Mouse (Mus musculus) heart, embryonic 16.5 days (tissue): ENCODE measurements around the gene Zan. TPM values are rescaled to one million over a fixed set of nuclear protein-coding genes. Genes with fewer than 3 reads are reported as not detected.

Experiments
- ATAC-seq: fragments of 200-750 bp; cut with Nextera tagmentation; replicated peaks from 2 replicates; pipeline ENCODE4 v1.8.0; 2017; ENCODE audit warnings: moderate number of reproducible peaks; ENCODE audit not compliant: insufficient read depth, low FRiP score; ENCODE audit errors: extremely low read depth
- H3K27ac ChIP-seq: fragments of 300-500 bp; sonication (generic); 2 replicates; pipeline ENCODE4 v1.5.1; 2014; ENCODE audit warnings: mild to moderate bottlenecking, low read length, control low read depth, moderate library complexity
- H3K27me3 ChIP-seq: fragments of 300-500 bp; sonication (generic); 2 replicates; pipeline ENCODE4 v1.6.1; 2014; ENCODE audit warnings: low read length, mixed read lengths; ENCODE audit not compliant: control insufficient read depth, insufficient read depth
- H3K36me3 ChIP-seq: fragments of 300-500 bp; sonication (generic); 2 replicates; pipeline ENCODE4 v1.6.1; 2014; ENCODE audit not compliant: control insufficient read depth, insufficient read depth
- H3K4me1 ChIP-seq: fragments of 300-500 bp; sonication (generic); 2 replicates; pipeline ENCODE4 v1.6.1; 2014; ENCODE audit warnings: low read length, mixed read lengths; ENCODE audit not compliant: control insufficient read depth, insufficient read depth
- H3K4me2 ChIP-seq: fragments of 300-500 bp; sonication (generic); 2 replicates; pipeline ENCODE4 v1.6.1; 2014; ENCODE audit warnings: low read depth, mild to moderate bottlenecking, control low read depth, low read length
- H3K4me3 ChIP-seq: fragments of 300-500 bp; sonication (generic); 2 replicates; pipeline ENCODE4 v1.5.1; 2014; ENCODE audit warnings: mild to moderate bottlenecking, control low read depth, low read length
- H3K9ac ChIP-seq: fragments of 300-500 bp; sonication (generic); 2 replicates; pipeline ENCODE4 v1.6.1; 2014; ENCODE audit warnings: low read length, control low read depth
- H3K9me3 ChIP-seq: fragments of 300-500 bp; sonication (generic); replicated peaks from 2 replicates; pipeline ENCODE4 v1.6.1; 2016; ENCODE audit warnings: low read length; ENCODE audit not compliant: control insufficient read depth
- WGBS: fragments of 180-500 bp; shearing (Covaris S2); extraction: QIAGEN DNeasy Blood & Tissue Kit; methylation state at CpG from one replicate; pipeline ENCODE4 v1.1.7; 2014; 5-methylcytosine and 5-hydroxymethylcytosine counted together
- polyA plus RNA-seq: library from polyadenylated mRNA; unstranded; fragments of >200 nt; fragmentation: Nextera tagmentation; extraction: Ambion mirVana; gene quantifications from 2 replicates; pipeline ENCODE4 v1.2.1, GENCODE M21; 2015

Gene Zan
- polyA plus RNA-seq, 1 experiment from 2014 or later: 0.09 TPM

DNA sequence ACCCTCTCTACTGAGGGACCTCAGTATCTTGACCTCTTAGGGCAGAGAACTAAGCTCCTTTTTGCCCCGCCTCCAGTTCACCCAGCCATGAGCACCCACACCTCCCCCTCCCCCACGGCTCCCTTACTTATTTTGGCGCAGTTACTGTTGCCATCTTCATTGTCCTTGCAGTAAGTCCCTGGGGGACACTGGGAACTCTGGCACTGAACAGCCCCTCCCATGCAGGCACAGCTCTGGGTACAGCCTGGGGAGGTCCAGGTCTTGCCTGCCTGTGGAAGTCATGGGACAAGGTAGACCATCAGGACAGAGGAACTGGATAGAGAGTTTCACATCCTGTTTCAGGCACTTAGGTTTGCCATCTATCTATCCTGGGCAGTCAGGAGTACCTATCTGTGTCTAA lies 66.8 kb downstream of the Zan start:
- Histone ChIP-seq H3K4me2 (no peak overlapping the region), H3K27me3 (no peaks in the 10 kb centered on the region), H3K4me3 (no peak overlapping the region), H3K9ac (no peak overlapping the region), H3K27ac (no peak overlapping the region), H3K36me3 (no peaks in the 10 kb centered on the region), H3K9me3 (no peaks in the 10 kb centered on the region), H3K4me1 (no peaks in the 10 kb centered on the region)
- ATAC-seq: no peak
- 57% methylated on average over 3 of the region's 3 CpGs for WGBS

DNA sequence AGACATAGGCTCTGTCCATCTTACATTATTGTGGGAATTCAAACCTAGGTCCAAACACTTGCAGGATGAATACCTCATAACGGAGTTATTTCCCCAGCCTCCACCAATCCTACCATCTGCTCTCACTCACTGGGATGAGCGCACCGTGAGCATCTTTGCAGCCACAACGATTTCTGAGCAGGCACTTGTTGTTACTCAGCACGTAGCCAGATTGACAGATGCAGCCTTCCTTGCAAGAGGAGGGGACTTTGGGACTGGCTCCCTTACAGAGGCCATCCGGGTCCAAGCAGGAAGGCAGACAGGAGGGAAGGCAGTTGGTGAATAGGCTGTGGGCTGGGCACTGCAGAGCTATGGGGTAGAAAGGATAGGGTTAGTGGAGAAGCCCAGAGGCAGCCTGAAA lies 67.4 kb downstream of the Zan start:
- Histone ChIP-seq H3K4me3 (no peak overlapping the region), H3K4me1 (no peaks in the 10 kb centered on the region), H3K27ac (no peak overlapping the region), H3K36me3 (no peaks in the 10 kb centered on the region), H3K9ac (no peak overlapping the region), H3K27me3 (no peaks in the 10 kb centered on the region), H3K9me3 (no peaks in the 10 kb centered on the region), H3K4me2 (no peak overlapping the region)
- WGBS: 63% methylated on average over 6 of the region's 6 CpGs
- ATAC-seq: no peak

DNA sequence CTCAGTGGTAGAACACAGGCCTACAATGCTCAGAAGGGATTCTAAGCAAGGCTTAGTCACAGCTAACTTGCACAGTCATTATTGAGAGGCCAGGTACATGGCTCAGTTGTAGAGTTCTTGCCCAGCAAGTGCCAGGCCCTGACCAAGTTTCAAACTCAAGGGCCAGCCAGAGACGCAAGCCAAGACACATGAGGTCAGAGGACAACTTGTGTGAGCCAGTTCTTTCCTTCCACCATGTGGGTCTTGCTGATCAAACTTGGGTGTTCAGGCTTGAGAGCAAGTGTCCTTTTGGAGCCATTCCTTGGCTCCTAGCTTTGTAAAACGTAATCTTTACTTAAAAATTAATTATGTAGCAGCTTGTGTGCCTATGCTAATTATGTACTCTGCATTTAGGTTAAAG lies 72.8 kb downstream of the Zan start:
- Histone ChIP-seq H3K9ac (no peak overlapping the region), H3K36me3 (no peaks in the 10 kb centered on the region), H3K4me2 (no peak overlapping the region), H3K27me3 (no peaks in the 10 kb centered on the region), H3K27ac (no peak overlapping the region), H3K4me1 (no peaks in the 10 kb centered on the region), H3K9me3 (no peaks in the 10 kb centered on the region), H3K4me3 (no peak overlapping the region)
- WGBS: 78% methylated on average over 2 of the region's 2 CpGs
- ATAC-seq: no peak

DNA sequence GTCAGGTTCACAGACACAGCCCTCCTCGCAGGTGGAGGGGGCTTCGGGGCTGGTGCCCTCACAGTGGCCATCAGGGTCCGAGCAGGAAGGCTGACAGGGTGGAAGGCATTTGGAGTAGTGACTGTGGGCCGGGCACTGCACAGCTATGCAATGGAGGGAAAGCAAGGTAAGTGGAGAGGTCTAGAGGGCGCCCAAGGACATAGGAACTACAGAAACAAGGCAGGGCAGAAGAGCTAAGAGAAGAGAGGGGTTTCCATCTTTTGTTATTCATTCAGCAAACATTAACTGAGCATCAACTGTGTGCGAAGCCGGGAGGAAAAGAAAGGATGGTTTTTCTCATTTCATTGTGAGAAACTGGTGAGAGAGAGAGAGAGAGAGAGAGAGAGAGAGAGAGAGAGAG lies 82.4 kb downstream of the Zan start:
- Histone ChIP-seq H3K4me2 (no peak overlapping the region), H3K36me3 (no peaks in the 10 kb centered on the region), H3K4me3 (no peak overlapping the region), H3K9ac (no peak overlapping the region), H3K27ac (no peak overlapping the region), H3K9me3 (no peaks in the 10 kb centered on the region), H3K4me1 (no peaks in the 10 kb centered on the region), H3K27me3 (0 out of 2 replicates have a peak, but pooled peaks cover 2% of the 10 kb centered on the region)
- no peak for ATAC-seq
- WGBS: 37% methylated on average over 7 of the region's 7 CpGs

DNA sequence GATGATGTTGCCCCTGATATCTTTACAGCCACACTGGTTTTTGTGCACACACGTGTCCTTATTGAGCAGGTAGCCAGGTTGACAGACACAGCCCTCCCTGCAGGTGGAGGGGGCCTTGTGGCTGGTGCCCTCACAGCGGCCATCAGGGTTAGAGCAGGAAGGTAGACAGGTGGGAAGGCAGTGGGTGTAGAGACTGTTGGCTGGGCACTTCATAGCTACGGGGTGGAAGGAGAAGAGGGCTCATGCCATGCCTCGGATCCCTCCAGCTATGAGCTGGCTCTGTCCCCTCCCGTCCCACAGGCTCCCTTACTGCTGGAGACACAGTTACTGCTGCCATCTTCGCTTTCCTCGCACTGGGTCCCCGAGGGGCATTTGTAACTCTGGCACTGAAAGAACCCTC lies 85.2 kb downstream of the Zan start:
- H3K4me1 ChIP-seq: no peaks in the 10 kb centered on the region
- no peak overlapping the region for H3K27ac ChIP-seq
- no peak overlapping the region for H3K9ac ChIP-seq
- H3K27me3 ChIP-seq: 0 out of 2 replicates have a peak, but pooled peaks cover 2% of the 10 kb centered on the region
- no peak overlapping the region for H3K4me3 ChIP-seq
- H3K4me2 ChIP-seq: no peak overlapping the region
- 75% methylated on average over 8 of the region's 8 CpGs for WGBS
- no peak for ATAC-seq
- no peaks in the 10 kb centered on the region for H3K36me3 ChIP-seq
- H3K9me3 ChIP-seq: no peaks in the 10 kb centered on the region

DNA sequence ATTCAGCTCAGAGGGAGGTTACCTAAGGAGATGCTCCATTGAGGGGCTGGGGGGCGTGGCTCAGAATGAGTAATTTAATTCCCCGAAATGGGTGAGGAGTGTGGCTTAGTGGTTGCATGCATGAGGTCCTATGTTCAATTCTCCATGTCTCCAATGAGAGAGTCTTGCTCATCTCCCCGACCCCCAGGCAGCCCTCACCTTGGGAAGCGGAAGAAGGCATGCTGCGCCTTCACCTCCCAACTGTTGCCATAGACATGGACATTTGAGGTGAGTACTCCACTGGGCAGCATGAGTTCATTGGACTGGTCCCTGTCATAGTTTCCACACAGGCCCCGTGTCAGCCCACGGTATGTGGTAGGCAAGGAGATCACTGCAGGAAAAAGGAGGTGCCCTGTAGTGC lies 90.2 kb downstream of the Zan start:
- no peaks in the 10 kb centered on the region for H3K27me3 ChIP-seq
- no peak overlapping the region for H3K4me2 ChIP-seq
- no peaks in the 10 kb centered on the region for H3K4me1 ChIP-seq
- H3K36me3 ChIP-seq: no peaks in the 10 kb centered on the region
- WGBS: 73% methylated on average over 7 of the region's 7 CpGs
- H3K9me3 ChIP-seq: no peaks in the 10 kb centered on the region
- no peak for ATAC-seq
- no peak overlapping the region for H3K4me3 ChIP-seq
- H3K27ac ChIP-seq: no peak overlapping the region
- no peak overlapping the region for H3K9ac ChIP-seq

DNA sequence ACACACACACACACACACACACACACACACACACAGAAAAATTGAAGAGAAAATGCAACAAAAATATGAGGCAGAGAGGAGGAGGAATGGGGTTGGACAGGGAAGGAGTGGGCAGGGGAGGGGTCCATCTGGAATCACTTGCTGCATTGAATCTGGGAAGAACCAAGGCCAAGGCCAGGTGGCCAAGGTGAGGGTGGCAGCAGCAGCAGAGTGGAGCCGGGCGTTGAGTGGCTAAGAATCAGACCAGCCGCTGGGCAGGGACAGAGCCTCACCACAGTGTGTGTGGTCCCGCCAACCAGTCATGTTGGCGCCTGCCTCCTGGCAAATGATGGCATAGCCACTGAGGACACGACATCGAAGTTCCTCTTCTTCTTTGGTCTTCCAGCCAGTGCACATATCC lies 93.4 kb downstream of the Zan start:
- no peaks in the 10 kb centered on the region for H3K4me1 ChIP-seq
- no peak overlapping the region for H3K9ac ChIP-seq
- H3K4me3 ChIP-seq: no peak overlapping the region
- no peak overlapping the region for H3K27ac ChIP-seq
- no peak overlapping the region for H3K4me2 ChIP-seq
- no peaks in the 10 kb centered on the region for H3K36me3 ChIP-seq
- WGBS: 86% methylated on average over 7 of the region's 7 CpGs
- H3K27me3 ChIP-seq: no peaks in the 10 kb centered on the region
- no peaks in the 10 kb centered on the region for H3K9me3 ChIP-seq
- no peak for ATAC-seq

DNA sequence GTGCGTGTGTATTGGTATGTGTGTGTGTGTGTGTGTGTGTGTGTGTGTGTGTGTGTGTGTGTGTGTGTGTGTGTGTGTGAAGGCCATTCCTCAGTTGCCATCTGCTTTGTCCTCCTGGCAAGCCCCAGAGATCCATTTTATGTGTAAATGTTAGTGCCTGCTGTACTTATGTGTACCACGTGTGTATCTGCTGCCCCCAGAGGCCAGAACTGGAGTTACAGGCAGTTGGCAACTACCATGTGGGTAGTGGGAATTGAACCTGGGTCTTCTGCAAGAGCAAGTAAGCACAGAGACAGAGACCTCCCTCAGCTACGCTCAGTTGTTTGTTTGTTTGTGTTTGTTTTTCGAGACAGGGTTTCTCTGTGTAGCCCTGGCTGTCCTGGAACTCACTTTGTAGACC lies 95.7 kb downstream of the Zan start:
- Histone ChIP-seq H3K9ac (no peak overlapping the region), H3K9me3 (no peaks in the 10 kb centered on the region), H3K36me3 (no peaks in the 10 kb centered on the region), H3K27ac (no peak overlapping the region), H3K27me3 (no peaks in the 10 kb centered on the region), H3K4me3 (no peak overlapping the region), H3K4me2 (no peak overlapping the region), H3K4me1 (peaks cover 6% of the 10 kb centered on the region)
- 52% methylated on average over 4 of the region's 4 CpGs for WGBS
- ATAC-seq: no peak

DNA sequence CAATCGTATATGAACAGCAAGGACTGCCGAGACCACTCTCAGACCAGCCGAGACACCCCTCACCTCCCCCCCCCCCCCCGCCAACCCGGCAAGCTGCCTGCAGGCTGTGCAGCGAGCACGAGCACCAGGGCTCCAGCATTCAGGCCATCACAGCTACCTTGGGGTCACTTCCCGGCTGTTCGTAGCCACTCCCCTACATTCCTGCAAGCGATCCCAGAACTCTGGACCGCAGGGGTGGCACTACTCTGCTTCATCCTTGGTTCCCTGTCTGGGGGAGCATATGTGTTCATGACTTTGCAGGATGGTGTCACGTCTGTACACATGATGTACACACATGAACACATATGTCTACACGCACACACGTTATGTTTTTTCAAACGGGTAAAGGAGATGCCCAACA lies 99.3 kb downstream of the Zan start:
- 0 out of 2 replicates have a peak overlapping the region, but pooled peaks have one; percentile 38 for H3K9ac ChIP-seq
- H3K4me3 ChIP-seq: no peak overlapping the region
- H3K27ac ChIP-seq: no peak overlapping the region

DNA sequence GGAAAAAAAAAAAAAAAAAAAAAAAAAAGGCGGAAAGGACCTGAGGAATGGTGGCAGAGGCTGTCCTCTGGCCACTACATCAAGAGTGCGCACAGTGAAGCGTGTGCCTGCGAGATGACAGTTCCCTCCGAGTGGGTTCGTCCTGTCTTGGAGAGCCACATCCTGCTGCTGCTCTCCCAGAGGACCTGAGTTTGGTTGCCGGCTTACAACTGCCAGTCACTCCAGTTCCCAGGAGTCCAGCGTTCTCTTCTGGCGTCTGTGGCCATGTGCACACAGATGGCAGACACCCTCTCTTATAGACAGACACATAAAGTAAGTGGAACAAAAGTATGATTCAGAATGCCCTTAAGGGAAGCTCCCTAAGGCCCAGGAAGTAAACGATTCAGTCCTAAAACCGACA lies 99.7 kb downstream of the Zan start:
- H3K27me3 ChIP-seq: no peaks in the 10 kb centered on the region
- peak overlapping the region; percentile 44 for H3K4me2 ChIP-seq
- no peak for ATAC-seq
- 25% methylated on average over 11 of the region's 11 CpGs for WGBS
- H3K9ac ChIP-seq: no peak overlapping the region
- H3K27ac ChIP-seq: no peak overlapping the region
- H3K36me3 ChIP-seq: peaks cover 12% of the 10 kb centered on the region
- peaks cover 11% of the 10 kb centered on the region for H3K4me1 ChIP-seq
- no peak overlapping the region for H3K4me3 ChIP-seq
- no peaks in the 10 kb centered on the region for H3K9me3 ChIP-seq

More for the DNA sequence above, 99.3 kb downstream of the Zan start:
- peaks cover 11% of the 10 kb centered on the region for H3K4me1 ChIP-seq
- WGBS: 23% methylated on average over 11 of the region's 15 CpGs
- ATAC-seq: 0 out of 2 replicates have a peak, but pooled peaks have one; percentile 12
- no peaks in the 10 kb centered on the region for H3K27me3 ChIP-seq
- no peaks in the 10 kb centered on the region for H3K9me3 ChIP-seq
- H3K4me2 ChIP-seq: peak overlapping the region; percentile 44
- H3K36me3 ChIP-seq: peaks cover 10% of the 10 kb centered on the region
